Mouse (Mus musculus): ENCODE measurements around the gene Ptprh.

- TF ChIP-seq CTCF (IDR thresholded peaks at IDR 0.05; ENCODE audit: borderline replicate concordance, extremely low read depth, insufficient read depth, insufficient read length) (no peak), POLR2A (IDR thresholded peaks at IDR 0.05; ENCODE audit: borderline replicate concordance, extremely low read depth, insufficient read depth, insufficient read length, poor library complexity, severe bottlenecking) (no peak)
Measured at GRCm38 (mm10) chr7:4502421-4503090, 101.3 kb downstream of the Ptprh start.
